Mouse (Mus musculus) small intestine, adult 2 months (tissue): ENCODE measurements around the gene Lhfp. TPM values are rescaled to one million over a fixed set of nuclear protein-coding genes. Genes with fewer than 3 reads are reported as not detected.
A peak's percentile ranks its signal among the peaks of the same experiment; 100 is the strongest.

Source experiments
- H3K27ac ChIP-seq: fragments of 200-500 bp; 2 replicates; pipeline ENCODE4 v1.5.1; 2012; ENCODE audit warnings: low read depth, low read length, control low read depth, inconsistent platforms; ENCODE audit not compliant: insufficient read depth
- H3K27me3 ChIP-seq: fragments of 200-500 bp; 2 replicates; pipeline ENCODE4 v1.6.1; 2012; ENCODE audit warnings: mild to moderate bottlenecking, moderate library complexity, low read length, inconsistent platforms; ENCODE audit not compliant: control insufficient read depth, insufficient read depth
- H3K36me3 ChIP-seq: fragments of 200-500 bp; 2 replicates; pipeline ENCODE4 v1.6.1; 2012; ENCODE audit warnings: mild to moderate bottlenecking, low read length, control low read depth, inconsistent platforms; ENCODE audit not compliant: control insufficient read depth, insufficient read depth
- H3K4me1 ChIP-seq: fragments of 200-500 bp; 2 replicates; pipeline ENCODE4 v1.6.1; 2012; ENCODE audit warnings: low read length, inconsistent platforms, mixed read lengths; ENCODE audit not compliant: control insufficient read depth, insufficient read depth, insufficient read length
- H3K4me3 ChIP-seq: fragments of 200-500 bp; 2 replicates; pipeline ENCODE4 v1.5.1; 2012; ENCODE audit warnings: low read depth, mild to moderate bottlenecking, control low read depth, inconsistent platforms, low read length, moderate library complexity
- CTCF ChIP-seq: fragments of 200-500 bp; IDR thresholded peaks from 2 replicates; pipeline ENCODE4 v1.5.1; 2012; ENCODE audit warnings: low read depth, mild to moderate bottlenecking, control low read depth, inconsistent platforms, low read length, moderate library complexity, mixed read lengths; ENCODE audit not compliant: insufficient replicate concordance, insufficient read length; ENCODE audit errors: extremely low read depth
- POLR2A ChIP-seq: fragments of 200-500 bp; IDR thresholded peaks from 2 replicates; pipeline ENCODE4 v1.6.1; 2012; ENCODE audit warnings: low read depth, mild to moderate bottlenecking, control low read depth, inconsistent platforms, low read length, moderate library complexity
- WGBS: fragments of 180-500 bp; shearing (Covaris S2); methylation state at CpG from one replicate; pipeline ENCODE4 v1.1.7; 2018; 5-methylcytosine and 5-hydroxymethylcytosine counted together
- polyA plus RNA-seq: library from polyadenylated mRNA; depleted of rRNA; stranded (reverse); fragments of >200 nt; gene quantifications from 2 replicates; pipeline ENCODE4 v1.2.3, GENCODE M21; 2012

Gene Lhfp
- polyA plus RNA-seq, 1 experiment: 22.7 TPM

DNA sequence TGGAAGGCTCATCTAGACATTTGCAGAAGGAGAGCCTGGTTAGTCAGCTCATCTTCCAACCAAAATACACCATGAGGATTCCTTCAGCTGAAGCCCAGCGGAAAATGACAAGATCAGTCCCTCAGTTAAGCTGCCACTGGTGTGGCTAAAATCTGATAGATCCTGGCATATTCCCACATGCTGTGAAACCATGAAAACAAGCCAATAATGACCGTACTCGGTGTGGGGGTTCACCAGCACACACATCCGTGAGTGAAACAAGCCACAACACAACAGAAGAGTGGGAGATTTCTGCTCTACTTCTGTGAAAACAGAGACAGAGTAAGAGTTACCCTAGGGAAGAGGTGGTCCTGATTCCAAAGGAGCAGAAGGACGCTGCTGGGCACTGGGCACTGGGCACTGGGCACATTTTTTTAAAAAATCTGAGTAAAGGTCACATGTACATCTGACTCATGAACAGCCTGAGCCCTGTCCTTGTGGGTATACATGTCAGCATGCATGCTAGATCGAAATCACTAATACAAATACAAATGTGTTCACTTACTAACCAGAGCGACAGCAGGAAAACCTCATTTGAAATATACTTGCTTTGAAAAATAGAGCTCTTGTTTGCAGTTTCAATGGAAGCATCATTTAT is 163.1 kb downstream of the Lhfp start:
- no peak overlapping the region for H3K27ac ChIP-seq
- no peak for TF ChIP-seq CTCF
- TF ChIP-seq POLR2A: no peak
- WGBS: 86% methylated on average over 7 of the region's 7 CpGs

DNA sequence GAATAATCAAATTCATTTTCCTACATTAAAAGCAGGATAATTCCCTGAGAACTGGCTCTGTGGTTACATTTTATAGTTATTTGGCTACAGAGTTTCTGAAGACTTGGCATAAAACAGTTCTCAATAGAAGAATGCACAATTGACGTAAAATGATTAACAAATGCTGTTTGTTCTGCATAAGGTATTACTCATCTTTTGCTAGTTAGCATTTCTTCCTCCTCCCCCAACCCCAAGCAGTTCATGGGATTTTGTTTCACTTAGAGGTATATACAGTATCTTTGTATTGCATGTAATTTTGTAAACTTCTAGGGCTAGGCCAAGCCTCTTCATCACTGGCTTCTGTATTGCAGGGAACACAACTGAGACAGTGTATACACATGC is 163.6 kb downstream of the Lhfp start:
- Histone ChIP-seq H3K4me3 (no peak overlapping the region), H3K27me3 (no peaks in the 10 kb centered on the region), H3K4me1 (0 out of 2 replicates have a peak, but pooled peaks cover 2% of the 10 kb centered on the region), H3K27ac (no peak overlapping the region), H3K36me3 (no peaks in the 10 kb centered on the region)
- no peak for TF ChIP-seq CTCF
- TF ChIP-seq POLR2A: no peak
- 82% methylated on average over 1 of the region's 1 CpGs for WGBS

More for the DNA sequence above, 163.1 kb downstream of the Lhfp start:
- Histone ChIP-seq H3K4me1 (0 out of 2 replicates have a peak, but pooled peaks cover 2% of the 10 kb centered on the region), H3K36me3 (no peaks in the 10 kb centered on the region), H3K27me3 (no peaks in the 10 kb centered on the region), H3K4me3 (no peak overlapping the region)

DNA sequence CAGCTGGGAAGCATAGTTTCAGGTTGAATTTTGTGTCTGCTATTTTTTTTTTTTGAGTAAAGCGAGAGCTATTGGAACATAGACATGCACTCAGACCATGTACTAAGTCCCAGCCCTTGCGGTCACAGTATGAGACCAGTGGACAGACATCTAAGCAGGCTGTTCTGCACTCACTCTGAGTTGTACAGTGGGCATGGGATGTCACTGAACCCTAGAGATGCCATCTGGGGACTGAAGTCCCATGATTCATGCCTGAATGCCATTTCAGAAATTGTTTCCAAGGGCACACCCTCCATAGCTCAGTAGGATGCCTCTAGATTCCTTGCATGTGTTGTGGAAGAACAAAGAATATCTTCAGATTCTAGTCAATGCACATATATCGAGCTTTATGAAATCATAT is 164.4 kb downstream of the Lhfp start:
- 0 out of 2 replicates have a peak, but pooled peaks cover 2% of the 10 kb centered on the region for H3K4me1 ChIP-seq
- H3K27ac ChIP-seq: no peak overlapping the region
- H3K4me3 ChIP-seq: no peak overlapping the region
- no peaks in the 10 kb centered on the region for H3K36me3 ChIP-seq
- H3K27me3 ChIP-seq: no peaks in the 10 kb centered on the region
- no peak for TF ChIP-seq CTCF
- TF ChIP-seq POLR2A: no peak
- 92% methylated on average over 3 of the region's 3 CpGs for WGBS

DNA sequence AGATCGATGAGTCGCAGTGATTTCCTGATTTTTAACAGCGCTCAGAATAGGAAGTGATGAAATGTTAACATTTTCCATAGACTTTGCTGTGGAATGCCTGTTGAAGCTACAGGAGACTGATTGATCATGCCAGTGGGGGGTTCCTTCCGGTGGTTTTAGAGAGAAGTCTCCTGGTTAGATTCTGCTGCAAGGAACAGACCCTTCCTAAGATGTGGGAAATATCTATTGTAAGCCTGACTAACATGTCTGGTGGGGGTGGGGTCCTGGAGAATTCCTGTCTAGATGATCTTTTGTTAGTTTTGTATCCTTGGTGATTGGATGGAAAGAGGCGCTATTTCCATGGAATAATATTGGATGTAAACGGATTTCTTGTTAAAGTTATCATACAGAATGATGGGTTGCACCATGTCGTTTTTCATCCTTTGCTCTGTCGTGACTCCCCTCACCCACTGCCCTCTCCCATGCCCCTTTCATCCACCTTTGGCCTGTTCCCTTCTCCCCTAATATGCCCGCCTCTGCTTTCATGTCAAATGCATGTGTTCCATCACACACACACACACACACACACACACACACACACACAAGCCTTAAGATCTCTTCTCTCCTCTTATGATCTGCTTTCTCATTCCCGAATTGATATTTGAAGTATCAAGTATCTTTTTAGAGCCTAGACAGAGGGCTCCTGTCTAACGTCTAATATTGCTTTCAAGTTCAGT is 165.3 kb downstream of the Lhfp start:
- Histone ChIP-seq H3K36me3 (no peaks in the 10 kb centered on the region), H3K27me3 (no peaks in the 10 kb centered on the region), H3K4me1 (0 out of 2 replicates have a peak, but pooled peaks cover 2% of the 10 kb centered on the region), H3K4me3 (no peak overlapping the region), H3K27ac (no peak overlapping the region)
- TF ChIP-seq POLR2A (no peak), CTCF (no peak)
- 75% methylated on average over 11 of the region's 11 CpGs for WGBS

DNA sequence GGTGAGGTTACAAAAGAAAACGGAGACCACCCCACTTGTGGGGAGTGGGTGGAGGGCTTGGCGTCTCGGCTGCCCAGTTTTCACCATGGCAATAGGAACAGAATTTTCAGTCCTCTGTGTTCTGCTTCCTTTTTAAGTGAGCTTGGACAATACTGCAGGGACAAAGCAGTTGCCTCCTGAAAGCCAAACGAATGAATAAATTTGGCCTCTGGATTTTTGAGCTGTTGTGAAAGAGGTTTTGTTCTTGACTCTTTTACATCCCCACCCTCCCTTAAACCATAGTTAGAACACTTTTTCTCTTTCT is 165.8 kb downstream of the Lhfp start:
- Histone ChIP-seq H3K27ac (no peak overlapping the region), H3K36me3 (no peaks in the 10 kb centered on the region), H3K4me1 (no peaks in the 10 kb centered on the region), H3K4me3 (no peak overlapping the region), H3K27me3 (no peaks in the 10 kb centered on the region)
- TF ChIP-seq POLR2A (no peak), CTCF (no peak)
- 81% methylated on average over 4 of the region's 4 CpGs for WGBS

DNA sequence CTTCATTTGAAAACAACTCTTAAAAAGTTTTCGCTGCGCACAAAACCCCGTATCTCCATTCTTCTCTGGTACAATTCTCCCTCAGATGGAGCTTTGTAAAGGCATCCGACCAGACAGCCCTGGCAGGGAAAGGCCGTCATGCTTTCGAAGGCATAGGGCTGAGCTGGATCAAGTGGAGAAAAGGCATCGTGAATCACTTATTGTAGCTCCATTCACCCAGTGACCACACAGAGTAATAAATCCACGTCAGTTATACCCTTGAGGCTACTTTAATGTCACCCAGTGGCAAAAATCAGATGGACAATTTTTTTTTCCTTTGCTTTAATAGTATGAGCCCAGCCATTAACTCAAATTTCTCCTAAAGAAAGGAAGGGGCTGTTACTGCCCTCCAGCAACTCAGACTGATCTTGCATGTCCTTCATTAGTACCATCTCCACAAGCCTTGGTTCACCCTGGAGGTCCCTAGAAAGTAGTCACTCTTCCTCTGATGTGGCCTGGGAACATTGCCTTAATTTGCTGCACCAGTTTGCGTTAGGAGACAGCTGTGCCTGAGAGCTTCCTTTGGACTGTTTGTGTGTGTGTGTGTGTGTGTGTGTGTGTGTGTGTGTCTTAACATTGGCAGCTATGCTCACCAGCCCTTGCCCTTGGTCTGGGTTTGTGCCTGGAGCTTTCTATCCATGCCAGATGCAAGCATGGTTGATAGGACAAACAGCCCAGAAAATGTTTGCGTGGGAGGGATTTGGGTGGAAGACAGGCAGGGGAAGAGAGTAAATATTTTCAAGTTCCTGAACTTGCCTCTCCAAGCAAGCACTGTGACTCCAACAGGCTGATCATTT is 169.6 kb downstream of the Lhfp start:
- Histone ChIP-seq H3K27me3 (no peaks in the 10 kb centered on the region), H3K36me3 (no peaks in the 10 kb centered on the region), H3K4me3 (no peak overlapping the region), H3K4me1 (no peaks in the 10 kb centered on the region), H3K27ac (peak overlapping the region; percentile 30; the same call in 1 of the 2 replicates)
- WGBS: 67% methylated on average over 10 of the region's 10 CpGs
- no peak for TF ChIP-seq POLR2A
- no peak for TF ChIP-seq CTCF

DNA sequence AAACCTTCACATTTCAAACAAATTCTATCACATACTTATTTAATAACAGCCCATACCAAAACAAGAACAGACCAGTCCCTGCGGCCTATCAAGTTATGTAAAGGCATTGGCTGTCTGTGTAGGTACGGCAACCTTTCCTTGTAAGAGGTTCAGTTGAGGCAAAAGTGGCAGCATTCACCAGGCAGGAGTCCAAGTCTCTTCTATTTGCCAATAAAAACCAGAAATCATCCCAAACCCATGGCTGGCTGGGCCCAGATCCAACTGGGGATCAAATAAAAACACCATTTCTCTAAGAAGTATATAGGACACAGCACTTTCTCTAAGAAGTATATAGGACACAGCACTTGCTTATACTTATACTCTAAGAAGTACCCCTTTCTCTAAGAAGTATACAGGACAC is 171.3 kb downstream of the Lhfp start:
- H3K27ac ChIP-seq: no peak overlapping the region
- no peak for TF ChIP-seq CTCF
- TF ChIP-seq POLR2A: no peak
- no peak overlapping the region for H3K4me3 ChIP-seq
- no peaks in the 10 kb centered on the region for H3K36me3 ChIP-seq
- 89% methylated on average over 2 of the region's 2 CpGs for WGBS
- no peaks in the 10 kb centered on the region for H3K4me1 ChIP-seq
- no peaks in the 10 kb centered on the region for H3K27me3 ChIP-seq
